Mouse (Mus musculus): ENCODE measurements around the gene Rpl34. TPM values are rescaled to one million over a fixed set of nuclear protein-coding genes. Genes with fewer than 3 reads are reported as not detected.

Gene Rpl34
- polyA plus RNA-seq, 1 experiment from 2014 or later = 1,090 TPM

- ATAC-seq (ENCODE audit: insufficient read depth) = no peak
- WGBS = 75% methylated on average over 10 of the region's 10 CpGs
These were observed 16.7 kb upstream of the Rpl34 start for GRCm38 (mm10) chr3:130746673-130747619.

GRCm38 (mm10) chr3:130737652-130738361 is 7.6 kb upstream of the Rpl34 start:
- no peak overlapping the region for H3K27ac ChIP-seq (ENCODE audit: low read depth)
- H3K4me2 ChIP-seq = 0 out of 2 replicates have a peak overlapping the region, but pooled peaks have one; percentile 12
- H3K9ac ChIP-seq = no peak overlapping the region
- DNase-seq (no peak), ATAC-seq (ENCODE audit: insufficient read depth) (peak; percentile 35; the same call in 1 of the 2 replicates)
- H3K4me3 ChIP-seq (ENCODE audit: low read depth, low read length) = no peak overlapping the region
- no peaks in the 10 kb centered on the region for H3K9me3 ChIP-seq (ENCODE audit: low read depth, low read length)
- no peaks in the 10 kb centered on the region for H3K27me3 ChIP-seq (ENCODE audit: insufficient read depth, low read length)
- H3K36me3 ChIP-seq (ENCODE audit: insufficient read depth) = no peaks in the 10 kb centered on the region
- WGBS = 37% methylated on average over 21 of the region's 21 CpGs
- no peak for TF ChIP-seq CTCF (IDR thresholded peaks at IDR 0.05; ENCODE audit: low read depth)
- no peaks in the 10 kb centered on the region for H3K4me1 ChIP-seq (ENCODE audit: insufficient read depth)

More at GRCm38 (mm10) chr3:130746673-130747619, 16.7 kb upstream of the Rpl34 start:
- Histone ChIP-seq H3K36me3 (ENCODE audit: insufficient read depth) (no peaks in the 10 kb centered on the region), H3K9ac (no peak overlapping the region), H3K27me3 (ENCODE audit: insufficient read depth, low read length) (no peaks in the 10 kb centered on the region), H3K4me2 (no peak overlapping the region), H3K27ac (ENCODE audit: low read depth) (no peak overlapping the region), H3K9me3 (ENCODE audit: low read depth, low read length) (no peaks in the 10 kb centered on the region), H3K4me1 (ENCODE audit: insufficient read depth) (no peaks in the 10 kb centered on the region), H3K4me3 (ENCODE audit: low read depth, low read length) (no peak overlapping the region)
- DNase-seq = no peak
- TF ChIP-seq CTCF (IDR thresholded peaks at IDR 0.05; ENCODE audit: low read depth) = no peak

GRCm38 (mm10) chr3:130736758-130737157 is 6.6 kb upstream of the Rpl34 start:
- Histone ChIP-seq H3K9ac (no peak overlapping the region), H3K4me1 (ENCODE audit: insufficient read depth) (no peaks in the 10 kb centered on the region), H3K36me3 (ENCODE audit: insufficient read depth) (no peaks in the 10 kb centered on the region), H3K27me3 (ENCODE audit: insufficient read depth, low read length) (no peaks in the 10 kb centered on the region), H3K27ac (ENCODE audit: low read depth) (no peak overlapping the region), H3K4me2 (no peak overlapping the region), H3K9me3 (ENCODE audit: low read depth, low read length) (no peaks in the 10 kb centered on the region), H3K4me3 (ENCODE audit: low read depth, low read length) (no peak overlapping the region)
- TF ChIP-seq CTCF (IDR thresholded peaks at IDR 0.05; ENCODE audit: low read depth) = no peak
- 39% methylated on average over 4 of the region's 4 CpGs for WGBS
- DNase-seq = no peak
- ATAC-seq (ENCODE audit: insufficient read depth) = no peak

GRCm38 (mm10) chr3:130729472-130730188 is 568 bp downstream of the Rpl34 start:
- ATAC-seq (ENCODE audit: insufficient read depth) = peak; percentile 41; the same call in 1 of the 2 replicates
- peak overlapping the region; percentile 88 for H3K4me2 ChIP-seq
- TF ChIP-seq CTCF (IDR thresholded peaks at IDR 0.05; ENCODE audit: low read depth) = peak; percentile 47
- H3K27me3 ChIP-seq (ENCODE audit: insufficient read depth, low read length) = no peaks in the 10 kb centered on the region
- H3K27ac ChIP-seq (ENCODE audit: low read depth) = peak overlapping the region; percentile 89
- H3K9ac ChIP-seq = peak overlapping the region; percentile 94
- peaks cover 7% of the 10 kb centered on the region; the same call in 1 of the 2 replicates for H3K4me1 ChIP-seq (ENCODE audit: insufficient read depth)
- no peaks in the 10 kb centered on the region for H3K9me3 ChIP-seq (ENCODE audit: low read depth, low read length)
- peak; percentile 61 for DNase-seq
- H3K36me3 ChIP-seq (ENCODE audit: insufficient read depth) = peaks cover 44% of the 10 kb centered on the region
- H3K4me3 ChIP-seq (ENCODE audit: low read depth, low read length) = peak overlapping the region; percentile 80
- WGBS = under 1% methylated on average over 58 of the region's 58 CpGs

- H3K9me3 ChIP-seq (ENCODE audit: low read depth, low read length) = no peaks in the 10 kb centered on the region
- no peak for DNase-seq
- no peaks in the 10 kb centered on the region for H3K27me3 ChIP-seq (ENCODE audit: insufficient read depth, low read length)
- peaks cover 7% of the 10 kb centered on the region; the same call in 1 of the 2 replicates for H3K4me1 ChIP-seq (ENCODE audit: insufficient read depth)
- peaks cover 45% of the 10 kb centered on the region for H3K36me3 ChIP-seq (ENCODE audit: insufficient read depth)
- no peak overlapping the region for H3K4me3 ChIP-seq (ENCODE audit: low read depth, low read length)
- TF ChIP-seq CTCF (IDR thresholded peaks at IDR 0.05; ENCODE audit: low read depth) = no peak
- no peak for ATAC-seq (ENCODE audit: insufficient read depth)
- H3K27ac ChIP-seq (ENCODE audit: low read depth) = no peak overlapping the region
- 78% methylated on average over 4 of the region's 4 CpGs for WGBS
- peak overlapping the region; percentile 88; the same call in 1 of the 2 replicates for H3K4me2 ChIP-seq
- 0 out of 2 replicates have a peak overlapping the region, but pooled peaks have one; percentile 94 for H3K9ac ChIP-seq
These were observed 2.5 kb downstream of the Rpl34 start for GRCm38 (mm10) chr3:130727676-130728075.

GRCm38 (mm10) chr3:130727036-130727435 is 3.2 kb downstream of the Rpl34 start:
- ATAC-seq (ENCODE audit: insufficient read depth) = no peak
- WGBS = 67% methylated on average over 1 of the region's 1 CpGs
- no peak for TF ChIP-seq CTCF (IDR thresholded peaks at IDR 0.05; ENCODE audit: low read depth)
- peak; percentile 37 for DNase-seq
- no peaks in the 10 kb centered on the region for H3K27me3 ChIP-seq (ENCODE audit: insufficient read depth, low read length)
- H3K4me1 ChIP-seq (ENCODE audit: insufficient read depth) = peaks cover 7% of the 10 kb centered on the region; the same call in 1 of the 2 replicates
- no peak overlapping the region for H3K4me3 ChIP-seq (ENCODE audit: low read depth, low read length)
- no peak overlapping the region for H3K9ac ChIP-seq
- no peak overlapping the region; the same call in 1 of the 2 replicates for H3K27ac ChIP-seq (ENCODE audit: low read depth)
- no peaks in the 10 kb centered on the region for H3K9me3 ChIP-seq (ENCODE audit: low read depth, low read length)
- no peak overlapping the region for H3K4me2 ChIP-seq
- H3K36me3 ChIP-seq (ENCODE audit: insufficient read depth) = peaks cover 45% of the 10 kb centered on the region
